Mouse (Mus musculus) E14TG2a.4 (cell line): Measurements from ENCODE around the gene Gbf1.

Experiments used
- H3K27me3 ChIP-seq: 2 replicates; pipeline ENCODE4 v1.6.1; 2014; ENCODE audit warnings: low read length, control low read depth; ENCODE audit not compliant: insufficient read depth
- H3K36me3 ChIP-seq: 2 replicates; pipeline ENCODE4 v1.6.1; 2014; ENCODE audit warnings: low read length, control low read depth; ENCODE audit not compliant: insufficient read depth
- H3K4me1 ChIP-seq: replicated peaks from 2 replicates; pipeline ENCODE4 v1.6.1; 2014; ENCODE audit warnings: low read depth, low read length, control low read depth
- H3K4me3 ChIP-seq: replicated peaks from 2 replicates; pipeline ENCODE4 v1.5.1; 2014; ENCODE audit warnings: mild to moderate bottlenecking, low read length
- H3K9me3 ChIP-seq: 2 replicates; pipeline ENCODE4 v1.6.1; 2014; ENCODE audit warnings: low read length, control low read depth
- CTCF ChIP-seq: conservative IDR thresholded peaks from 2 replicates; pipeline ENCODE4 v1.5.1; 2014; ENCODE audit warnings: low read length
- NANOG ChIP-seq: IDR thresholded peaks from 2 replicates; pipeline ENCODE4 v1.6.1; 2014; ENCODE audit warnings: borderline replicate concordance, low read length, mixed read lengths
- POU5F1 ChIP-seq: IDR thresholded peaks from 2 replicates; pipeline ENCODE4 v1.6.1; 2014; ENCODE audit warnings: low read length, borderline replicate concordance

The Gbf1 gene

GRCm38 (mm10) chr19:46322144-46322995, 170.1 kb downstream of the Gbf1 start:
- TF ChIP-seq CTCF (no peak), POU5F1 (no peak)
- Histone ChIP-seq H3K4me1 (peaks cover 58% of the 10 kb centered on the region), H3K27me3 (peaks cover 88% of the 10 kb centered on the region), H3K9me3 (no peaks in the 10 kb centered on the region), H3K36me3 (no peaks in the 10 kb centered on the region), H3K4me3 (no peak overlapping the region)

DNA sequence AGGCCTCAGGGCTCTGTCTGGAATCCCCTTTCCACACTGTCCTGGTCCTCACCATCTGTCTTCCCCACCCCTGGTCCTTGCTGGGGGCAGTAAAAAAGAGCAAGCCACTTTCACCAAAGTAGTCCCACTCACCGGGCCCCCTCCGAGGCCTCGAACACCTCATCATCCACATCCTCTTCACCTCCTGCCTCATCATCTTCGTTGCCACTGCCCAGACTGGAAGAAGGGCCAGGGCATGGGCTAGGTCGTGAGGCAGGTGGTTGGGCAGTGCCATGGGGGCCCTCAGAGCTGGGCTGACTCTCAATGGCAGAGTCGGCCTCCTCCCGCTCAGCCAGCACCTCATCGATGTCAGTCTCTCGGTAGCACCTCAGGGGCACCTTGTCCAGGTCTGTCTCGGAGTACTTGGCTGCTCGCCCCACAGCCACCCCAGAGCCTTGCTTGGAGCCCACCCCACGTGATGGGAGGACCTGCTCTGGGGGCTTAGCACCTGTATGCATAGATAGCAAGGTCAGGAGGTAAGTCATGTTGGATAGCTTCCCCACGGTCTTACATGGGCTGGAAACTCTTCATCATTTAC, 170.8 kb downstream of the Gbf1 start:
- peaks cover 63% of the 10 kb centered on the region for H3K4me1 ChIP-seq
- H3K9me3 ChIP-seq: no peaks in the 10 kb centered on the region
- H3K36me3 ChIP-seq: no peaks in the 10 kb centered on the region
- H3K27me3 ChIP-seq: peaks cover 84% of the 10 kb centered on the region
- TF ChIP-seq NANOG (no peak), POU5F1 (no peak), CTCF (no peak)
- no peak overlapping the region for H3K4me3 ChIP-seq

GRCm38 (mm10) chr19:46323716-46324115, 171.4 kb downstream of the Gbf1 start:
- H3K9me3 ChIP-seq: no peaks in the 10 kb centered on the region
- H3K4me1 ChIP-seq: peaks cover 57% of the 10 kb centered on the region
- TF ChIP-seq NANOG (no peak), CTCF (no peak), POU5F1 (no peak)
- H3K36me3 ChIP-seq: no peaks in the 10 kb centered on the region
- H3K27me3 ChIP-seq: peaks cover 78% of the 10 kb centered on the region
- no peak overlapping the region for H3K4me3 ChIP-seq

DNA sequence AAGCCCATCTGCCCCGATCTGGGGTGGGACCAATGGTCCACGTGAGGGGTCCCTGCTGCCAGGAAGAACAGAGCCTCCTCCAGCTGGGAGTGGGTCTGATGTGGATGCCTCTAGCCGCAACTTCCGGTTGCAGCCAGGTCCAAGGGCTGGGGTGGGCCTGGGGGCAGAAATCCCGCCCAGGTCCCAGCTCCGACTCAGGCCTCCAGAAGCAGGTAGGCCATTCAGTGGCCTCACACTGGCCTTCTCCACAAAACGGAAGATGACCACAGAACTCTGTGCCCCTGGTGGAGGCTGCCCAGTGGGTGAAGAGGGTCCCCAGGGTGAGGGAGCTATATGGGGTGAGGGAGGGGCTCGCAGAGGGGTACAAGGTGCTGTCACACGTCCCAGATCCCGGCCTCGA, 172.1 kb downstream of the Gbf1 start:
- peaks cover 80% of the 10 kb centered on the region for H3K27me3 ChIP-seq
- H3K4me1 ChIP-seq: peaks cover 56% of the 10 kb centered on the region
- no peak for TF ChIP-seq CTCF
- no peak for TF ChIP-seq NANOG
- TF ChIP-seq POU5F1: no peak
- H3K36me3 ChIP-seq: no peaks in the 10 kb centered on the region
- H3K4me3 ChIP-seq: no peak overlapping the region; the same call in 1 of the 2 replicates
- H3K9me3 ChIP-seq: no peaks in the 10 kb centered on the region

DNA sequence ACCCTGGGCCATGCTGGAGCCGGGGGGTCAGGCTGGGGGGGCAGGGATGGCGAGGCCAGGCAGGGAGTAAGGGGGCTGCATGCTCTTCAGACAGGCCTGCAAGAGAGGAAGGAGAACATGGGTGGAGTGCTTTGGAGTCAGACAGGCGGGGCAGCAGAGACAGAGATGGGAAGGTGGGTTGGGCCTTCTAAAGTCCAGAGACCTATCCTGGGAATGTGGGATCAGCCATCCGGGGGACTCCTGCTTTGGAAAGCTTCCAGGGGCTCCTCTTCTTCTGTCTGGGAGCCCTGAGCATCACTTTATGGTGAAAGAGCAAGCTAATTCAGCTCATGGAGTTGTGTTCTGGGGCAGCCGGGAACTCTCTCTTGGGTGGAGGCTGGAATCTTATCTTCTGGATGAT, 172.6 kb downstream of the Gbf1 start:
- TF ChIP-seq POU5F1 (no peak), CTCF (no peak)
- Histone ChIP-seq H3K9me3 (no peaks in the 10 kb centered on the region), H3K36me3 (peaks cover under 1% of the 10 kb centered on the region; the same call in 1 of the 2 replicates), H3K4me3 (no peak overlapping the region), H3K4me1 (peaks cover 56% of the 10 kb centered on the region), H3K27me3 (peaks cover 79% of the 10 kb centered on the region)

DNA sequence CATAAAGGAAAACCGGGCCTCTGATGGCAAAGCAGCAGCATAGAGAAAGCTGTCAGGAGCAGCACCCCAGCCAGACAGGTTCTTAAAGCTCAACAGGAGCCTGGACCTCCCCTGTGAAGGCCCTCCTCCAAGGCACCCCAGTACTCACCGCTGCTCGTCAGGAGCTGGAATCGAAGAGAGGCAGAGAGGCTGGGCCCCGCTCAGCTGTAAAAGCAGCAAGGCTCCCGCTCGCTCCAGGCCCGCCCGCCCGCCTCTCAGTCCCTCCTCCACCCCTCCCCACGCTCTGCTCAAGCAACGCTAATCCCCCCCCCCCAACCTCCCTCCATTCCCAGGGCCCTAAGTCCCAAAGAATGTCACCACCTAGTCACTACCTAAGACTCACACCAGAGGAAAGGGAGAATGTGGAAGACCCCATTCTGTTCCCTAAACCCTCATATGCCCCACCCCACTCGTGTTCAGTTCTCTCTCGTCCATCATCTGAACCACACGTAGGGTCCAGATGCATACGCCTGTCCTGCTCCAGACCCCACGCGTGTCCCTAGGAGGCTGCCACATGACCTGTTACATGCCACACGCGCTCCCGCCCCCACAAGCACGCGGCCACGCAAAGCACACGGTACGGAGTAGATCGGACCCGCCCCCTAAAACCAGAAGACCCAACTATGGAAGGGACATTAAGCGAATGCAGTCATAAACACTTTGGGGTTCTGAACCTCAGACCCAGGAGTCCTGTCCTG, 173.9 kb downstream of the Gbf1 start:
- Histone ChIP-seq H3K36me3 (peaks cover 13% of the 10 kb centered on the region), H3K9me3 (no peaks in the 10 kb centered on the region), H3K27me3 (peaks cover 71% of the 10 kb centered on the region), H3K4me3 (peak overlapping the region; percentile 88), H3K4me1 (peaks cover 65% of the 10 kb centered on the region)
- TF ChIP-seq CTCF (no peak), POU5F1 (no peak), NANOG (no peak)

DNA sequence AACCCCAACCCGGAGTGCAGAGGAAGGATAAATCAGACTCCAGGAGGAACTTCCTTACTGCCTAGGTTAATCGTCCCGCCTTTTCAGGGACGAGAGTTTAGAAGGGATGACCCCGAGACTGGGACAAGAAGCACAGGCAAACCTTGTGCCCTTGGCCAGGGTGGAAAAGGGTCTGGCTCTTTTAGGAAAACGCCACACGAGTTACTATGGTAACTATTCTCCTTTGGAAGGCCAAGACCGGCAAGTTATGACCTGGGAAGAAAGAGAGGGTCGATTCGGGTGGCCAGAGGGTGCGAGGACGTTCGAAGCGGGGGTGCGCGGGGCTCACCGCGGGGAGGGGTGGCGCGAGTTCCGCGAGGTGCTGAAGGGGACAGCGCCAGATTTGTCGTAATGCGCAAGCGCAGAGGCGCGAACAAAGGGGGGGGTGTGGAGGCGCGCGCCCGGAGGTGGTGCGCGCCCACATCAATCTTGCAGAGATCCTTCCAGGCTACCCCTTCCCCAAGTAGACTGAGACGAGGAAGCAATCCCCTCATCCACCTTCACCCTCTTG, 174.5 kb downstream of the Gbf1 start, which contains the start of gene Psd:
TSS of gene Psd (minus strand) at position 401 of the 550 bp plus-strand sequence.
- H3K36me3 ChIP-seq: peaks cover 19% of the 10 kb centered on the region
- H3K4me1 ChIP-seq: peaks cover 66% of the 10 kb centered on the region
- H3K27me3 ChIP-seq: peaks cover 66% of the 10 kb centered on the region

DNA sequence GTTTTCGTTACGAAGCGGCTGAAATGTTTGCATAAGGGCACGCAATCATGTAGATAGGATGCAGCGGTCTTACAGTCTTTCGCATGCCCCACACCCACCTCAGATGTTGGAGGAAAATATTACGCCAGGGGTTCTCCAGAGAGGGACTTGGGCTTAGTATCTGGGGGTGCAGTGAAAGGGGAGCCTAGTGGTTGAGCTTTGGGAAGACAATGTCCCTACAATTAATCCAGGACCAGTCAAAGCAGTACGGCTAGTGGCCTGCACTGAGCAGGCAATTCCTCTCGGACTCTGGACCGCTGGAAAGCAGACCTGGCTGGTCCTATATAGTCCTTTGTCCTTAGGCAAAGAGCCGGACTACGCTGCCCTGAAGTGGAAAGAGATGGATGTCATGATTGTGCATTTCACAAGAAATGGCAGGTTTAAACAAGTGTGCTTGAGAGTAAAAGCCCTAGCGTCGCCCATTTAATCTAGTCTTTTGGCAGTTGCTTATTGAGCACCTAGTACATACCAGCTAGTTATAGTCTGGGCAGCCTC, 175.3 kb downstream of the Gbf1 start:
- Histone ChIP-seq H3K36me3 (peaks cover 27% of the 10 kb centered on the region), H3K27me3 (peaks cover 59% of the 10 kb centered on the region), H3K4me3 (peak overlapping the region; percentile 88), H3K4me1 (peaks cover 68% of the 10 kb centered on the region), H3K9me3 (no peaks in the 10 kb centered on the region)
- TF ChIP-seq NANOG: no peak
- TF ChIP-seq CTCF: no peak
- TF ChIP-seq POU5F1: no peak

More for the DNA sequence above, 174.5 kb downstream of the Gbf1 start, which contains the start of gene Psd:
- TF ChIP-seq POU5F1 (no peak), CTCF (no peak), NANOG (no peak)
- H3K4me3 ChIP-seq: peak within 1 kb of the TSS; percentile 88
- no peaks in the 10 kb centered on the region for H3K9me3 ChIP-seq
